ENCODE assay signal across 11 mouse cellular contexts in the genomic region with DNA sequence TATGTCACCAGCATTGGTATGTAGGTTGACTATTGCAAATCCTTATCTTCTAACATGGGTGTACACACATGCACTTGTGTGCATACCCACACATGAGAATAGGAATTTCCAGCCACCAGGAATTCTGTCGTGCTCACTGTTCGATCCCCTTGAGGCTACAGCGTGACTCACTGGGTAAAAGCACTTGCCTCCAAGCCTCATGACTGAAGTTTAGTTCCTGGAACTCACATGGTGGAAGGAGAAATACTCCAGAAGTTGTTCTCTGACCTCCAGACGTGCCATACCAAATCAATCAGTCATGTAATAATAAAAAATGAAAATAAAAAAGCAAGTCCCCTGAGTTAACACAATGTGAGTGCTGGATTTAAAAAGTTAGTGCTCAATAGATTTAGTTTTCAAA.
"Had no signal": no experiment of that assay in that cellular context is flagged by ENCODE, and none has a peak within 500 bp of the region (broad histone marks: within the 10 kb centered on the region; RNA-seq: fewer than 3 reads in every experiment).

No protein-coding gene starts in this region.

- H3K4me2 ChIP-seq: limb, embryonic 13.5 days; midbrain, embryonic 12.5 days; neural tube, embryonic 15.5 days had no signal

- H3K27ac ChIP-seq: layer of hippocampus, adult 2 months; limb, embryonic 13.5 days; liver, embryonic 14.5 days; midbrain, embryonic 12.5 days; neural tube, embryonic 15.5 days; stomach, postnatal 0 days had no signal

- H3K27me3 ChIP-seq: limb, embryonic 13.5 days; lung, embryonic 15.5 days; midbrain, embryonic 12.5 days; neural tube, embryonic 15.5 days had no signal

- H3K4me1 ChIP-seq: midbrain, embryonic 12.5 days had no signal

- H3K36me3 ChIP-seq: lung, embryonic 15.5 days; midbrain, embryonic 12.5 days; neural tube, embryonic 15.5 days had no signal

- DNase-seq: kidney, adult 11 months; kidney, adult 9 months; right cerebral cortex, adult 18-20 months; thymus, postnatal 4 days had no signal

- H3K4me3 ChIP-seq: layer of hippocampus, adult 2 months; limb, embryonic 13.5 days; lung, embryonic 15.5 days; midbrain, embryonic 12.5 days; neural tube, embryonic 15.5 days had no signal

- H3K9me3 ChIP-seq: lung, embryonic 15.5 days; midbrain, embryonic 12.5 days; neural tube, embryonic 15.5 days had no signal

- H3K9ac ChIP-seq: limb, embryonic 13.5 days; liver, embryonic 14.5 days; lung, embryonic 15.5 days; midbrain, embryonic 12.5 days; neural tube, embryonic 15.5 days had no signal
